13 mouse cellular contexts compared by ENCODE assay signal in the genomic region with DNA sequence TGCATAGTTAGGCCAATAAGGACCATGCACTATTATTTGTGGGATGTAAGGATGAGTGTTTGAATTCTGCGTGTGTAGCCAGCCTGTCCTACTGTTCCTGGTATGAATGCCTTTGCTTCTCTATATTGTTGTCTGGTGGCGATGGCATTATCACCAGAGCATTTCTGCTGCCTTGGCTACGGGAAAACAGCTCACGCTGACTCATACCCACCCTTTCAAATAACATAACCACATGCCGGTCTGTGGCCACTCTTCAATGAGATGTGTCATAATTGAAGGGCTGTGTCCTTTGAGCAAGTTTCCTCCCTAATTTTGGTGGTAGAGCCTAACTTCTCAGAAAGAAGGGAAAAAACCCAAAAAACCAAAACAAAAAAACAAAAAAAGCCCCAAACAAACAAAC. TPM values are rescaled to one million over a fixed set of nuclear protein-coding genes. Genes with fewer than 3 reads are reported as not detected.
DNase-seq lines count a peak whose midpoint lies in the region; ATAC-seq and TF ChIP-seq lines count a peak whose summit lies in the region.
"Had no signal": no experiment of that assay in that cellular context is flagged by ENCODE, and none has a peak within 500 bp of the region (broad histone marks: within the 10 kb centered on the region; RNA-seq: fewer than 3 reads in every experiment).

No protein-coding gene starts in this region.

- H3K36me3 ChIP-seq in MEL (ENCODE audit: control insufficient read depth in 1 of 2, insufficient read depth in 2 of 2, low read length in 2 of 2), result peaks cover 0 to 38% of the 10 kb centered on the region in 2 experiments; a peak in 2 of 4 replicates
- H3K36me3 ChIP-seq in forebrain, embryonic 12.5 days (replicated peaks), result no peaks in the 10 kb centered on the region
- H3K36me3 ChIP-seq in forebrain, embryonic 16.5 days (ENCODE audit: control insufficient read depth, insufficient read depth), result no peaks in the 10 kb centered on the region
- H3K36me3 ChIP-seq: hindbrain, embryonic 12.5 days; midbrain, embryonic 12.5 days had no signal

- TF ChIP-seq CTCF in MEL (IDR thresholded peaks at IDR 0.05 in 2 of 3, conservative IDR thresholded peaks at IDR 0.05 in 1 of 3; ENCODE audit: control insufficient read depth in 1 of 3, insufficient read depth in 1 of 3, low read depth in 2 of 3, low read length in 3 of 3, poor library complexity in 1 of 3, severe bottlenecking in 1 of 3), result no peak

- H3K4me1 ChIP-seq in MEL (ENCODE audit: control insufficient read depth in 1 of 2, insufficient read depth in 2 of 2, low read length in 2 of 2), result peaks cover 14 to 29% of the 10 kb centered on the region in 2 experiments
- H3K4me1 ChIP-seq in forebrain, embryonic 12.5 days, result no peaks in the 10 kb centered on the region
- no peaks in the 10 kb centered on the region for H3K4me1 ChIP-seq in forebrain, embryonic 16.5 days (replicated peaks; ENCODE audit: control insufficient read depth, insufficient read depth, low read length)
- H3K4me1 ChIP-seq: hindbrain, embryonic 12.5 days; midbrain, embryonic 12.5 days had no signal

- no peak for TF ChIP-seq RAD21 in MEL (IDR thresholded peaks at IDR 0.05; ENCODE audit: low read depth, low read length)

- no peaks in the 10 kb centered on the region for H3K9me3 ChIP-seq in MEL (replicated peaks; ENCODE audit: insufficient read depth, low read length)
- H3K9me3 ChIP-seq in forebrain, embryonic 12.5 days, result no peaks in the 10 kb centered on the region
- H3K9me3 ChIP-seq in forebrain, embryonic 16.5 days (ENCODE audit: control insufficient read depth, low read length), result no peaks in the 10 kb centered on the region
- H3K9me3 ChIP-seq: hindbrain, embryonic 12.5 days; midbrain, embryonic 12.5 days had no signal

- H3K79me2 ChIP-seq in MEL (ENCODE audit: control insufficient read depth, insufficient read depth, low read length, poor library complexity), result no peaks in the 10 kb centered on the region

- 71% methylated on average over 5 of the region's 5 CpGs for WGBS in forebrain, embryonic 12.5 days
- 50% methylated on average over 5 of the region's 5 CpGs for WGBS in forebrain, embryonic 16.5 days

- no peak for TF ChIP-seq POLR2A in MEL (IDR thresholded peaks at IDR 0.05; ENCODE audit: control insufficient read depth in 1 of 2, insufficient read depth in 1 of 2, low read depth in 1 of 2, low read length in 2 of 2, poor library complexity in 1 of 2)

- H3K9ac ChIP-seq in MEL (ENCODE audit: control insufficient read depth, low read depth, low read length, poor library complexity, severe bottlenecking), result no peak overlapping the region
- no peak overlapping the region for H3K9ac ChIP-seq in forebrain, embryonic 12.5 days
- H3K9ac ChIP-seq in forebrain, embryonic 16.5 days (replicated peaks; ENCODE audit: low read depth, low read length), result no peak overlapping the region
- H3K9ac ChIP-seq: hindbrain, embryonic 12.5 days; midbrain, embryonic 12.5 days had no signal

- H3K27ac ChIP-seq in MEL (ENCODE audit: control insufficient read depth, low read depth, low read length), result no peak overlapping the region
- H3K27ac ChIP-seq in forebrain, embryonic 12.5 days, result no peak overlapping the region
- no peak overlapping the region for H3K27ac ChIP-seq in forebrain, embryonic 16.5 days (ENCODE audit: low read length)
- H3K27ac ChIP-seq: hindbrain, embryonic 12.5 days; left cerebral cortex, adult 2 months; midbrain, embryonic 12.5 days had no signal

- H3K4me3 ChIP-seq in MEL (ENCODE audit: control insufficient read depth in 1 of 2, insufficient read depth in 1 of 2, low read depth in 2 of 2, low read length in 2 of 2), result no peak overlapping the region
- no peak overlapping the region for H3K4me3 ChIP-seq in forebrain, embryonic 12.5 days (replicated peaks)
- H3K4me3 ChIP-seq in forebrain, embryonic 16.5 days (replicated peaks; ENCODE audit: low read length), result no peak overlapping the region
- H3K4me3 ChIP-seq: hindbrain, embryonic 12.5 days; left cerebral cortex, adult 2 months; midbrain, embryonic 12.5 days had no signal

- peak; percentile 58 to 70 for DNase-seq in adrenal gland, adult (ENCODE audit: inconsistent age in 2 of 2, low spot score in 1 of 2)
- DNase-seq in adrenal gland, postnatal 4 days (ENCODE audit: low spot score in 2 of 2), result no peak
- peak; percentile 79 for DNase-seq in MEL (ENCODE audit: low read depth, low spot score)
- peak; percentile 46 for DNase-seq in fibroblast of lung, adult 2 months (ENCODE audit: low read depth)
- DNase-seq in right cerebral cortex, adult 18-20 months, result no peak
- DNase-seq: cerebellum, postnatal 25 days; right cerebral cortex, postnatal 4 days had no signal

- no peak overlapping the region for H3K4me2 ChIP-seq in forebrain, embryonic 12.5 days
- H3K4me2 ChIP-seq in forebrain, embryonic 16.5 days (ENCODE audit: low read length), result no peak overlapping the region
- H3K4me2 ChIP-seq: hindbrain, embryonic 12.5 days; midbrain, embryonic 12.5 days had no signal

- ATAC-seq in megakaryocyte progenitor cell, adult 5-6 weeks (replicated peaks; ENCODE audit: poor library complexity), result peak; percentile 79
- no peak for ATAC-seq in forebrain, embryonic 12.5 days (ENCODE audit: low FRiP score)
- no peak for ATAC-seq in forebrain, embryonic 16.5 days

- TF ChIP-seq EP300 in MEL (IDR thresholded peaks at IDR 0.05; ENCODE audit: low read depth in 1 of 2, low read length in 2 of 2), result 0 out of 4 replicates have a peak, but pooled peaks of 1 of the 2 experiments have one; percentile 32

- H3K27me3 ChIP-seq in MEL (ENCODE audit: control insufficient read depth in 1 of 2, insufficient read depth in 2 of 2, low read length in 2 of 2), result no peaks in the 10 kb centered on the region
- peaks cover 14% of the 10 kb centered on the region; the same call in 1 of the 2 replicates for H3K27me3 ChIP-seq in forebrain, embryonic 12.5 days
- no peaks in the 10 kb centered on the region for H3K27me3 ChIP-seq in forebrain, embryonic 16.5 days (replicated peaks; ENCODE audit: control insufficient read depth, insufficient read depth, low read length)

TF ChIP-seq in MEL, 35 proteins besides CTCF, POLR2A, EP300 and RAD21:
- no peak for TF ChIP-seq MEF2A (IDR thresholded peaks at IDR 0.05; ENCODE audit: extremely low read depth, insufficient replicate concordance, low read depth, low read length, poor library complexity, severe bottlenecking)
- TF ChIP-seq ETS1 (IDR thresholded peaks at IDR 0.05; ENCODE audit: low read depth, low read length), result peak; percentile 60; the same call in 1 of the 2 replicates
- TF ChIP-seq E2F4 (IDR thresholded peaks at IDR 0.05; ENCODE audit: borderline replicate concordance, low read depth, low read length), result no peak
- TF ChIP-seq JUND (IDR thresholded peaks at IDR 0.05; ENCODE audit: low read depth, low read length), result peak; percentile 78; the same call in 1 of the 2 replicates
- no peak for TF ChIP-seq ZKSCAN1 (IDR thresholded peaks at IDR 0.05; ENCODE audit: low read depth, low read length)
- TF ChIP-seq POLR2AphosphoS5 (IDR thresholded peaks at IDR 0.05; ENCODE audit: borderline replicate concordance, low read depth, low read length), result no peak
- no peak for TF ChIP-seq POLR2AphosphoS2 (IDR thresholded peaks at IDR 0.05; ENCODE audit: low read length)
- TF ChIP-seq MXI1 (IDR thresholded peaks at IDR 0.05; ENCODE audit: low read depth, low read length), result peak; percentile 75
- no peak for TF ChIP-seq MYB (IDR thresholded peaks at IDR 0.05; ENCODE audit: low read depth, low read length)
- no peak for TF ChIP-seq MAZ (IDR thresholded peaks at IDR 0.05; ENCODE audit: low read depth, low read length)
- peak; percentile 79 for TF ChIP-seq SIN3A (IDR thresholded peaks at IDR 0.05; ENCODE audit: low read length)
- peak; percentile 54 for TF ChIP-seq MAX (IDR thresholded peaks at IDR 0.05; ENCODE audit: low read length)
- no peak for TF ChIP-seq TBP (IDR thresholded peaks at IDR 0.05; ENCODE audit: low read depth, low read length)

RNA-seq across cellular contexts. Expression of gene Slc2a3, which starts 42.7 kb away (rescaled TPM):
- total RNA-seq in adrenal gland, postnatal 4 days (2021), result 10 to 100 TPM; 17.4 to 17.8 TPM
- total RNA-seq in MEL (2012; rRNA removed), result 78.4 and 108 TPM in 2 replicates
- polyA plus RNA-seq in MEL (2012; ENCODE audit: insufficient read depth in 1 of 2, insufficient read length in 2 of 2, low read depth in 1 of 2, low replicate concordance in 2 of 2, missing spikeins in 1 of 2), result 10 to 100 TPM in 1 of 2 experiments, not detected in 1; 93.4 TPM
- total RNA-seq in megakaryocyte progenitor cell, adult 5-6 weeks (2015), result 7.0 and 10.0 TPM in 2 replicates
- total RNA-seq in megakaryocyte progenitor cell, adult 5-6 weeks (2017), result 12.4 and 13.9 TPM in 2 replicates
- 17.7 and 24.2 TPM in 2 replicates for polyA plus RNA-seq in forebrain, embryonic 12.5 days (2016; fragmentation: Nextera tagmentation; extraction: Ambion mirVana)
- 25.9 and 33.7 TPM in 2 replicates for polyA plus RNA-seq in forebrain, embryonic 16.5 days (2015; fragmentation: Nextera tagmentation; extraction: Ambion mirVana)

RNA-seq across cellular contexts. Expression of gene Nanog, which starts 51.4 kb away (rescaled TPM):
- not detected for total RNA-seq in adrenal gland, postnatal 4 days (2021)
- total RNA-seq in MEL (2012; rRNA removed), result not detected in 2 replicates
- polyA plus RNA-seq in MEL (2012; ENCODE audit: insufficient read depth in 1 of 2, insufficient read length in 2 of 2, low read depth in 1 of 2, low replicate concordance in 2 of 2, missing spikeins in 1 of 2), result under 1 TPM in 1 of 2 experiments, not detected in 1; 0.63 TPM
- not detected in 2 replicates for total RNA-seq in megakaryocyte progenitor cell, adult 5-6 weeks (2015)
- total RNA-seq in megakaryocyte progenitor cell, adult 5-6 weeks (2017), result not detected in 2 replicates
- 0.19 and 0.22 TPM in 2 replicates for polyA plus RNA-seq in forebrain, embryonic 12.5 days (2016; fragmentation: Nextera tagmentation; extraction: Ambion mirVana)
- 0.13 TPM in 1 of 2 replicates, not detected in the other for polyA plus RNA-seq in forebrain, embryonic 16.5 days (2015; fragmentation: Nextera tagmentation; extraction: Ambion mirVana)
- total RNA-seq: left cerebral cortex, adult 2 months had no signal

Comparison
In these comparisons a context has a peak if more than half of its experiments do, and no peak if none do; other contexts are left out.
1. DNase-seq: peak in adrenal gland, adult (2 of 2), MEL (single experiment) and fibroblast of lung, adult 2 months (single experiment); none in adrenal gland, postnatal 4 days (0 of 2) and right cerebral cortex, adult 18-20 months (single experiment).